Mouse (Mus musculus): Measurements from ENCODE around the gene Sgcd. TPM values are rescaled to one million over a fixed set of nuclear protein-coding genes. Genes with fewer than 3 reads are reported as not detected.

Gene Sgcd
- total and polyA plus RNA-seq, 2 experiments from 2014 or later = 5.8 to 24.4 TPM

GRCm38 (mm10) chr11:47117896-47118295, 870.9 kb downstream of the Sgcd start:
- Histone ChIP-seq H3K4me2 (ENCODE audit: low read depth, low read length) (no peak overlapping the region), H3K4me1 (ENCODE audit: control insufficient read depth, insufficient read depth) (no peaks in the 10 kb centered on the region), H3K36me3 (replicated peaks; ENCODE audit: control insufficient read depth, insufficient read depth, low read length) (0 out of 2 replicates have a peak, but pooled peaks cover 4% of the 10 kb centered on the region), H3K9me3 (replicated peaks; ENCODE audit: control insufficient read depth, low read length) (no peaks in the 10 kb centered on the region), H3K27ac (ENCODE audit: low read depth) (no peak overlapping the region), H3K4me3 (ENCODE audit: low read depth, low read length) (no peak overlapping the region), H3K27me3 (ENCODE audit: control insufficient read depth, insufficient read depth, low read length) (no peaks in the 10 kb centered on the region), H3K9ac (replicated peaks; ENCODE audit: low read depth, low read length) (no peak overlapping the region)
- TF ChIP-seq EP300 (IDR thresholded peaks at IDR 0.05; ENCODE audit: low read depth) (no peak), CTCF (IDR thresholded peaks at IDR 0.05; ENCODE audit: low read depth) (no peak)
- DNase-seq (ENCODE audit: low spot score) (no peak), ATAC-seq (ENCODE audit: insufficient read depth, low read depth) (no peak)
- 59% methylated on average over 2 of the region's 2 CpGs for WGBS

GRCm38 (mm10) chr11:47114366-47114765, 874.4 kb downstream of the Sgcd start:
- 93% methylated on average over 4 of the region's 4 CpGs for WGBS
- no peak overlapping the region for H3K27ac ChIP-seq (ENCODE audit: low read depth)

DNA sequence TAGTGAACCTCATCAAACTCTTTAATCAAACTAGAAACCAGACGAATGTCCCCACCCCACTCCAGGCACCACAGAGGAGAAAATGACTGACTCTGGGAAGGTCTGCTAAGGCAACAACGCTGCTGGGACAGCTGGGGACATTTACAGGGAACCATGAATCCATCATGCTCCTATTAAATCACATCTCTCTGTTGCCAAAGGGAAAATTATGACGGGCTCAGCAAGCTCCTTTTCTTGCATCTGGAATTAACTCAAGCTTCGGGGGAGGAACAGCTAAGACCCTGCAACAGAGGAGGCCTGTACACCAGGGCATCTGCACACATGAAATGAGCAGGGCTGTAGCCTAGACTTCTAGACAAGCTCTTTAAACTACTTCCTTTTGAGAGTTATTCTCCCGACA, 875.7 kb downstream of the Sgcd start:
- H3K4me3 ChIP-seq (ENCODE audit: low read depth, low read length) = no peak overlapping the region
- no peak overlapping the region for H3K4me2 ChIP-seq (ENCODE audit: low read depth, low read length)
- H3K27me3 ChIP-seq (ENCODE audit: control insufficient read depth, insufficient read depth, low read length) = no peaks in the 10 kb centered on the region
- no peak for DNase-seq (ENCODE audit: low spot score)
- WGBS = 75% methylated on average over 5 of the region's 5 CpGs
- H3K36me3 ChIP-seq (replicated peaks; ENCODE audit: control insufficient read depth, insufficient read depth, low read length) = no peaks in the 10 kb centered on the region
- H3K9ac ChIP-seq (replicated peaks; ENCODE audit: low read depth, low read length) = no peak overlapping the region
- no peaks in the 10 kb centered on the region for H3K9me3 ChIP-seq (replicated peaks; ENCODE audit: control insufficient read depth, low read length)
- no peak overlapping the region for H3K27ac ChIP-seq (ENCODE audit: low read depth)
- peaks cover 5% of the 10 kb centered on the region for H3K4me1 ChIP-seq (ENCODE audit: control insufficient read depth, insufficient read depth)
- no peak for TF ChIP-seq EP300 (IDR thresholded peaks at IDR 0.05; ENCODE audit: low read depth)
- TF ChIP-seq CTCF (IDR thresholded peaks at IDR 0.05; ENCODE audit: low read depth) = no peak
- no peak for ATAC-seq (ENCODE audit: insufficient read depth, low read depth)

More at GRCm38 (mm10) chr11:47114366-47114765, 874.4 kb downstream of the Sgcd start:
- no peaks in the 10 kb centered on the region for H3K9me3 ChIP-seq (replicated peaks; ENCODE audit: control insufficient read depth, low read length)
- H3K27me3 ChIP-seq (ENCODE audit: control insufficient read depth, insufficient read depth, low read length) = no peaks in the 10 kb centered on the region
- H3K4me2 ChIP-seq (ENCODE audit: low read depth, low read length) = no peak overlapping the region
- no peak for ATAC-seq (ENCODE audit: insufficient read depth, low read depth)
- peaks cover 5% of the 10 kb centered on the region for H3K4me1 ChIP-seq (ENCODE audit: control insufficient read depth, insufficient read depth)
- 0 out of 2 replicates have a peak, but pooled peaks cover under 1% of the 10 kb centered on the region for H3K36me3 ChIP-seq (replicated peaks; ENCODE audit: control insufficient read depth, insufficient read depth, low read length)
- no peak overlapping the region for H3K9ac ChIP-seq (replicated peaks; ENCODE audit: low read depth, low read length)
- no peak for DNase-seq (ENCODE audit: low spot score)
- TF ChIP-seq CTCF (IDR thresholded peaks at IDR 0.05; ENCODE audit: low read depth) = no peak
- H3K4me3 ChIP-seq (ENCODE audit: low read depth, low read length) = no peak overlapping the region

- Histone ChIP-seq H3K27ac (ENCODE audit: low read depth) (no peak overlapping the region), H3K36me3 (replicated peaks; ENCODE audit: control insufficient read depth, insufficient read depth, low read length) (no peaks in the 10 kb centered on the region), H3K9me3 (replicated peaks; ENCODE audit: control insufficient read depth, low read length) (no peaks in the 10 kb centered on the region), H3K4me1 (ENCODE audit: control insufficient read depth, insufficient read depth) (peaks cover 5% of the 10 kb centered on the region), H3K9ac (replicated peaks; ENCODE audit: low read depth, low read length) (no peak overlapping the region), H3K4me2 (ENCODE audit: low read depth, low read length) (no peak overlapping the region), H3K27me3 (ENCODE audit: control insufficient read depth, insufficient read depth, low read length) (no peaks in the 10 kb centered on the region), H3K4me3 (ENCODE audit: low read depth, low read length) (no peak overlapping the region)
- no peak for TF ChIP-seq EP300 (IDR thresholded peaks at IDR 0.05; ENCODE audit: low read depth)
- TF ChIP-seq CTCF (IDR thresholded peaks at IDR 0.05; ENCODE audit: low read depth) = no peak
- ATAC-seq (ENCODE audit: insufficient read depth, low read depth) = no peak
- DNase-seq (ENCODE audit: low spot score) = no peak
Observed at GRCm38 (mm10) chr11:47110314-47110713, 878.5 kb downstream of the Sgcd start.

- no peak overlapping the region for H3K9ac ChIP-seq (replicated peaks; ENCODE audit: low read depth, low read length)
- peaks cover 5% of the 10 kb centered on the region for H3K4me1 ChIP-seq (ENCODE audit: control insufficient read depth, insufficient read depth)
- H3K36me3 ChIP-seq (replicated peaks; ENCODE audit: control insufficient read depth, insufficient read depth, low read length) = no peaks in the 10 kb centered on the region
- H3K9me3 ChIP-seq (replicated peaks; ENCODE audit: control insufficient read depth, low read length) = no peaks in the 10 kb centered on the region
- H3K27ac ChIP-seq (ENCODE audit: low read depth) = no peak overlapping the region
- no peak for DNase-seq (ENCODE audit: low spot score)
- TF ChIP-seq EP300 (IDR thresholded peaks at IDR 0.05; ENCODE audit: low read depth) (no peak), CTCF (IDR thresholded peaks at IDR 0.05; ENCODE audit: low read depth) (no peak)
- no peaks in the 10 kb centered on the region for H3K27me3 ChIP-seq (ENCODE audit: control insufficient read depth, insufficient read depth, low read length)
- no peak overlapping the region for H3K4me3 ChIP-seq (ENCODE audit: low read depth, low read length)
- no peak overlapping the region for H3K4me2 ChIP-seq (ENCODE audit: low read depth, low read length)
- ATAC-seq (ENCODE audit: insufficient read depth, low read depth) = no peak
- WGBS = 88% methylated on average over 2 of the region's 2 CpGs
Observed at GRCm38 (mm10) chr11:47107661-47108060, 881.1 kb downstream of the Sgcd start.

DNA sequence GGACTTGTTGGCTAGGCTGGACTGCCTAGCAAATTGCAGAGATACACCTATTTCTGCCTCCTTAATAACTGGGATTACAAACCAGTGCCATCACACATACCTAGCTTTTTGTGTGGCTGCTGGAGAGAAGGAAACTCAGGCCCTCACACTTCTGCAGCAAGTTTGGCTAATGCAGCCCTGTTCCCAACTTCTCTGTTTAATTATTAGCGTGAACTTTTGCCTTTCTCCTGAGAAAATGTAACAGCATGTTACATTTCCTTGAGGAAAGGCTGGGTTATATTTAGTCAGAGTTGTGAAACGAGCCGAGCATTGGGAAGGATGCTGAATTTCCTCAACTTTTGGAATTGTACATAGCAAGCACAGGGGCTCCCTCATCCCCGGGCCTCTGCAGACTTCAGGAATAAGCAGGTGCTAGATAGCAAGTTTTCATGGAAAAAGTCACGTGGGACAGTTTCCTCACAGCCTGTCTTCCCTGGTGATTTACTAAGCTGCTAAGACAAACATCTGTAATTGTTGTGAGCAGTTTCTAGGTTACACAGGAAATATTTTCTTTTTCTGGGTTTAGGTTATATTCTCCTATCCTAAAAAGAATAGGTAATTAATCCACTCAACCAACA, 895.4 kb downstream of the Sgcd start:
- no peak overlapping the region for H3K4me2 ChIP-seq (ENCODE audit: low read depth, low read length)
- H3K27me3 ChIP-seq (ENCODE audit: control insufficient read depth, insufficient read depth, low read length) = no peaks in the 10 kb centered on the region
- H3K4me1 ChIP-seq (ENCODE audit: control insufficient read depth, insufficient read depth) = no peaks in the 10 kb centered on the region
- H3K9ac ChIP-seq (replicated peaks; ENCODE audit: low read depth, low read length) = no peak overlapping the region
- DNase-seq (ENCODE audit: low spot score) (no peak), ATAC-seq (ENCODE audit: insufficient read depth, low read depth) (no peak)
- no peaks in the 10 kb centered on the region for H3K9me3 ChIP-seq (replicated peaks; ENCODE audit: control insufficient read depth, low read length)
- H3K4me3 ChIP-seq (ENCODE audit: low read depth, low read length) = no peak overlapping the region
- no peak for TF ChIP-seq EP300 (IDR thresholded peaks at IDR 0.05; ENCODE audit: low read depth)
- no peak for TF ChIP-seq CTCF (IDR thresholded peaks at IDR 0.05; ENCODE audit: low read depth)
- no peak overlapping the region for H3K27ac ChIP-seq (ENCODE audit: low read depth)
- H3K36me3 ChIP-seq (replicated peaks; ENCODE audit: control insufficient read depth, insufficient read depth, low read length) = no peaks in the 10 kb centered on the region
- 58% methylated on average over 5 of the region's 5 CpGs for WGBS

All from heart, postnatal 0 days (tissue).